Mouse (Mus musculus) myocyte (in vitro differentiated cells): ENCODE measurements around the gene Slc5a11. TPM values are rescaled to one million over a fixed set of nuclear protein-coding genes. Genes with fewer than 3 reads are reported as not detected.

ENCODE experiments used
- H3K27me3 ChIP-seq: one replicate; pipeline ENCODE4 v1.6.1; 2011; ENCODE audit not compliant: control insufficient read depth, insufficient read depth, insufficient read length
- H3K36me3 ChIP-seq: one replicate; pipeline ENCODE4 v1.6.1; 2011; ENCODE audit not compliant: control insufficient read depth, insufficient read depth
- H3K4me2 ChIP-seq: one replicate; pipeline ENCODE4 v1.6.1; 2011; ENCODE audit warnings: low read depth, control low read depth
- H3K4me3 ChIP-seq: one replicate; pipeline ENCODE4 v1.5.1; 2011; ENCODE audit warnings: mild to moderate bottlenecking, control low read depth, moderate library complexity
- H3K79me2 ChIP-seq: one replicate; pipeline ENCODE4 v1.6.1; 2011; ENCODE audit not compliant: control insufficient read depth, insufficient read depth
- H3ac ChIP-seq: one replicate; pipeline ENCODE4 v1.6.1; 2011; ENCODE audit not compliant: control insufficient read depth, insufficient read length
- CEBPB ChIP-seq: IDR thresholded peaks from 2 replicates; pipeline ENCODE4 v1.6.1; 2011; ENCODE audit warnings: mild to moderate bottlenecking, moderate library complexity; ENCODE audit not compliant: poor library complexity, insufficient read depth, severe bottlenecking
- E2F4 ChIP-seq: IDR thresholded peaks from one replicate; pipeline ENCODE4 v1.6.1; 2011; ENCODE audit warnings: mild to moderate bottlenecking, control low read depth, moderate library complexity; ENCODE audit not compliant: insufficient read depth
- MAX ChIP-seq: IDR thresholded peaks from one replicate; pipeline ENCODE4 v1.6.1; 2011; ENCODE audit warnings: low read depth, mild to moderate bottlenecking, control low read depth
- MYOD1 ChIP-seq, 3 experiments: IDR thresholded peaks; one replicate each; pipeline ENCODE4 v1.6.1; 2011; ENCODE audit warnings: control low read depth in 2 of 3, low read depth in 2 of 3, mild to moderate bottlenecking in 2 of 3, moderate library complexity in 1 of 3; ENCODE audit not compliant: insufficient read length in 2 of 3, control insufficient read depth in 1 of 3
- MYOG ChIP-seq, 3 experiments: IDR thresholded peaks; one replicate each; pipeline ENCODE4 v1.6.1; 2011; ENCODE audit warnings: control low read depth in 2 of 3, low read depth in 2 of 3, mild to moderate bottlenecking in 2 of 3; ENCODE audit not compliant: insufficient read length in 2 of 3, control insufficient read depth in 1 of 3, insufficient read depth in 1 of 3
- POLR2A ChIP-seq: IDR thresholded peaks from one replicate; pipeline ENCODE4 v1.6.1; 2011; ENCODE audit warnings: low read depth, mild to moderate bottlenecking, control low read depth, moderate library complexity; ENCODE audit not compliant: insufficient read length
- POLR2AphosphoS2 ChIP-seq: IDR thresholded peaks from one replicate; pipeline ENCODE4 v1.6.1; 2011; ENCODE audit warnings: low read depth, control low read depth; ENCODE audit not compliant: insufficient read length
- REST ChIP-seq: IDR thresholded peaks from one replicate; pipeline ENCODE4 v1.6.1; 2011; ENCODE audit warnings: mild to moderate bottlenecking, control low read depth, moderate library complexity; ENCODE audit not compliant: insufficient read depth, insufficient read length
- SRF ChIP-seq: IDR thresholded peaks from one replicate; pipeline ENCODE4 v1.6.1; 2011; ENCODE audit warnings: low read depth; ENCODE audit not compliant: control insufficient read depth, insufficient read length
- TCF12 ChIP-seq: IDR thresholded peaks from one replicate; pipeline ENCODE4 v1.6.1; 2011; ENCODE audit warnings: mild to moderate bottlenecking, control low read depth; ENCODE audit not compliant: poor library complexity, insufficient read depth, severe bottlenecking
- TCF3 ChIP-seq: IDR thresholded peaks from one replicate; pipeline ENCODE4 v1.6.1; 2011; ENCODE audit warnings: low read depth, control low read depth; ENCODE audit not compliant: insufficient read length
- USF1 ChIP-seq: IDR thresholded peaks from one replicate; pipeline ENCODE4 v1.6.1; 2011; ENCODE audit warnings: low read depth, mild to moderate bottlenecking, control low read depth, moderate library complexity
- polyA plus RNA-seq: library from polyadenylated mRNA; unstranded; fragments of >200 nt; fragmentation: generic; extraction: Trizol; gene quantifications from one replicate; pipeline ENCODE4 v1.2.1, GENCODE M21; 2012; ENCODE audit warnings: missing spikeins

Gene Slc5a11
- polyA plus RNA-seq, 1 experiment: not detected

- Histone ChIP-seq H3K4me3 (no peak overlapping the region), H3K79me2 (no peaks in the 10 kb centered on the region), H3K36me3 (peaks cover 74% of the 10 kb centered on the region), H3ac (no peak overlapping the region), H3K27me3 (no peaks in the 10 kb centered on the region), H3K4me2 (no peak overlapping the region)
- TF ChIP-seq MYOD1 (IDR thresholded peaks at IDR 0.05; ENCODE audit: control insufficient read depth in 1 of 3, insufficient read length in 2 of 3, low read depth in 2 of 3): no peak
- no peak for TF ChIP-seq REST
- no peak for TF ChIP-seq POLR2AphosphoS2
- no peak for TF ChIP-seq POLR2A
- TF ChIP-seq MAX: no peak
- no peak for TF ChIP-seq E2F4
- no peak for TF ChIP-seq USF1
- no peak for TF ChIP-seq TCF3
- TF ChIP-seq CEBPB: no peak
- TF ChIP-seq SRF: no peak
- no peak for TF ChIP-seq TCF12
- no peak for TF ChIP-seq MYOG (IDR thresholded peaks at IDR 0.05; ENCODE audit: control insufficient read depth in 1 of 3, insufficient read depth in 1 of 3, insufficient read length in 2 of 3, low read depth in 2 of 3)
Observed at GRCm38 (mm10) chr7:123181787-123182701, 32.5 kb upstream of the Slc5a11 start.

DNA sequence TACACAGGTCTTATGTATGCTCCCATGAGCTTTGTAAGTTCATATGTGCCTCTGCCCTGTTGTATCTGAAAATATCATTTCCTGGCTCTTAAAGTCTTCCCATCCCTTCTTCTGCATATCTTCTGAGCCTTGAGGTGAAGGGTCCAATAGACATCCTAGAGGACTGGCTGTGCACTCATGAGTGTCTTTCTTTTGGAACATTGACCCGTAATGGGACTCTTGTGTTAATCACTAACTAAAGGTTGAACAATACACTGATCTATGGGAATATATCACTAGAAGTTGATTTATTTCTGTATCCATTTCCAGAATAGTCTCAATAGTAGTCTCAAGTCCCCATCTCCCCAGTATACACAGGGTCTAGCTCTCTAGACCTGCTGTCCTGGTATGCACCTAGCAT, 29.7 kb upstream of the Slc5a11 start:
- Histone ChIP-seq H3K4me2 (no peak overlapping the region), H3ac (no peak overlapping the region), H3K27me3 (no peaks in the 10 kb centered on the region), H3K79me2 (no peaks in the 10 kb centered on the region), H3K36me3 (peaks cover 77% of the 10 kb centered on the region), H3K4me3 (no peak overlapping the region)
- TF ChIP-seq MYOG (IDR thresholded peaks at IDR 0.05; ENCODE audit: control insufficient read depth in 1 of 3, insufficient read depth in 1 of 3, insufficient read length in 2 of 3, low read depth in 2 of 3) (no peak), MYOD1 (IDR thresholded peaks at IDR 0.05; ENCODE audit: control insufficient read depth in 1 of 3, insufficient read length in 2 of 3, low read depth in 2 of 3) (no peak), POLR2AphosphoS2 (no peak), SRF (no peak), CEBPB (no peak), MAX (no peak), E2F4 (no peak), TCF12 (no peak), TCF3 (no peak), REST (no peak), USF1 (no peak), POLR2A (no peak)

DNA sequence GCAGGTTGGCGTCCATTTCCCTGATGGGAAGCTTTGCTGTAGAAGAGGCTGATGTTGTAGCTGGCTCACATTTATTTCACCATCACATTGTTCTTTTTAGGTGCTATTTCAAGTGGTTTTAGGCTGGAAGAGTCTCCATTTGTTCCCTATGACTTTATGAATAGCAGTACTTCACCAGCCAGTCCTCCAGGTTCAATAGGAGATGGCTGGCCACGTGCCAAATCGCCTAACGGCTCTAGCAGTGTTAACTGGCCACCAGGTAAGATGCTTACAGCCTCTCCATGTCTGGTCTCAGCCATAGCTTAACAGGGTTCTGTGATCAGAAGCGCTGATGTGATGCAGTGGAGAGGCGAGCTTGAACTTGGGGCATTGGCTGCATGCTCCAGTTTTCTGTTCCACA, 28.1 kb upstream of the Slc5a11 start:
- Histone ChIP-seq H3K4me3 (no peak overlapping the region), H3K36me3 (peaks cover 76% of the 10 kb centered on the region), H3K79me2 (no peaks in the 10 kb centered on the region), H3K4me2 (no peak overlapping the region), H3ac (no peak overlapping the region), H3K27me3 (no peaks in the 10 kb centered on the region)
- TF ChIP-seq SRF (no peak), USF1 (no peak)

DNA sequence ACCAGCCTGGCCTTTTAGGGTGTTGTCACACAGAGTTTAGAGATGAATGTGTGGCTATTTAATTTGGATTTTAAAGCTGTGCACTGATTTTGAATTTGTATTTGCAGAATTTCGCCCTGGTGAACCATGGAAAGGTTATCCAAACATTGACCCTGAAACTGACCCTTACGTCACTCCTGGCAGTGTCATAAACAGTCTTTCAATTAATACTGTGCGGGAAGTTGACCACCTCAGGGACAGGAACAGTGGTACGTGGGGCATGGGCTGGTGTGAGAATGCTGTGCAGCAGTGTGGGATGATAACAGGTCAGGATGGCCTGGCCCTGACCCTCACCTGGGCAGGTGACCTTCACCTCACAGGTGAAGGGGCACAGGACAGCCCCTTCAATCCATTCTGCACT, 27.3 kb upstream of the Slc5a11 start:
- Histone ChIP-seq H3K4me2 (no peak overlapping the region), H3K36me3 (peaks cover 76% of the 10 kb centered on the region), H3K4me3 (no peak overlapping the region), H3K79me2 (no peaks in the 10 kb centered on the region), H3ac (no peak overlapping the region), H3K27me3 (no peaks in the 10 kb centered on the region)
- TF ChIP-seq POLR2AphosphoS2: peak; percentile 38
- TF ChIP-seq E2F4: no peak

DNA sequence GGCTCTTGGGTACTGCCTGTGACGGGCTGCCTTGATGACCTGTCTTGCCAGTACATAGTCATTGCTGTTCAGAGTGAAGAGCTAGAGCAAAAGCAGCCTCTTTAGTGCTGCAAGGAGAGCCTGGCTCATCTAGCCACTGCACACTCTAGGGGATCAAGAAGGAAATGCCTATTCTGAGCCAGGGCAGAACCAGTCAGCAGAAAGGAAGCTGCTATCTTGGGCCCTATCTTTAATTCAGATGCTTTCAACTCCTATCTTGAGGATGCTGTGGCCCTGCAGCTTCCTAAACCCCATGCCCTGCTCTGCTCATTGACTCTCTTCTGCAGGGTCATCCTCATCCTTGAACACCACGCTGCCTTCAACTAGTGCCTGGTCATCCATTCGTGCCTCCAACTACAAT, 26.1 kb upstream of the Slc5a11 start:
- Histone ChIP-seq H3K4me2 (no peak overlapping the region), H3ac (no peak overlapping the region), H3K27me3 (no peaks in the 10 kb centered on the region), H3K79me2 (no peaks in the 10 kb centered on the region), H3K36me3 (peaks cover 67% of the 10 kb centered on the region), H3K4me3 (no peak overlapping the region)
- TF ChIP-seq SRF (no peak), POLR2AphosphoS2 (no peak), TCF3 (no peak), CEBPB (no peak), USF1 (no peak), TCF12 (no peak), REST (no peak), MYOD1 (IDR thresholded peaks at IDR 0.05; ENCODE audit: control insufficient read depth in 1 of 3, insufficient read length in 2 of 3, low read depth in 2 of 3) (no peak), E2F4 (no peak), MYOG (IDR thresholded peaks at IDR 0.05; ENCODE audit: control insufficient read depth in 1 of 3, insufficient read depth in 1 of 3, insufficient read length in 2 of 3, low read depth in 2 of 3) (no peak), POLR2A (no peak)
